Mouse (Mus musculus): ENCODE data around the gene Dph1. TPM values are rescaled to one million over a fixed set of nuclear protein-coding genes. Genes with fewer than 3 reads are reported as not detected.
"Not testable (repeated sequence)": the region's sequence is repeated elsewhere in the genome, so short reads cannot be mapped to it uniquely, and the experiment has no call there.

The Dph1 gene
- polyA plus RNA-seq, 1 experiment from 2014 or later = 14.9 TPM

DNA sequence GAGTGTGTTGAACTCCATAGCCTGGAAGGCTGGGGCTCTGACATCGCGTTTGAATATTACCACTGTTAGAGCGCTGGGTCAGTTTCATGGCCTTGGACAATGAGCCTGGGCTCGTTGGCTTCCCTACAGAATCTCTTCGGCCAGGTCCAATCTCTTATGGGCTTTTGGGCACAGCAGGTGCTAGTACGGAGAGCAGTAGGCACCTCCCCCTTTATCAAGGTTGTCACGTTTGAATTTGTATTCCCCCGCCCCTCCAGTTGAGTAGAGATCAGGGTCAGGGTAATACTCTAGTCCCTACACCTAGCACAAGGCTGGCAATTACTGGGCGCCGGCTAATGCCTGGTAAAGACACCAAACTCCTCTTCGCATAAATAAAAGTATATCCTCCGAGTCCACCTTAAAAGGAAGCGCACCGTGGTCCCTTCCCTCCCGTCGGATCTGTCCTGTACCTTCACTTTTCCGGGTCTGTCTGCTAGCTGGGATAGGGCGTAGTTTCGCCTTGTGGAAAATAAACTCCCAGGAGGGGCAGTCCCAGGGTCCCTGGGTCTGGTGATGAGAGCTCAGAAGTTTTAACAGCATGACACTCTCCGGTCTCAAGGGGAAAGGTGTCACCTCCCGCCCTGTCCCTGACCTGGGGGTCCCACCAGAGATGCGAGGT is 1.2 kb downstream of the Dph1 start:
- peaks cover 66% of the 10 kb centered on the region for H3K4me1 ChIP-seq (replicated peaks)
- H3K9ac ChIP-seq (replicated peaks) = peak overlapping the region; percentile 70
- WGBS = under 1% methylated on average over 22 of the region's 22 CpGs
- peak overlapping the region; percentile 75 for H3K4me2 ChIP-seq (replicated peaks)
- no peak for ATAC-seq
- peaks cover 40% of the 10 kb centered on the region for H3K27me3 ChIP-seq
- no peak overlapping the region for H3K27ac ChIP-seq
- peak overlapping the region; percentile 89 for H3K4me3 ChIP-seq (replicated peaks)
- no peaks in the 10 kb centered on the region for H3K36me3 ChIP-seq
- H3K9me3 ChIP-seq = no peaks in the 10 kb centered on the region

DNA sequence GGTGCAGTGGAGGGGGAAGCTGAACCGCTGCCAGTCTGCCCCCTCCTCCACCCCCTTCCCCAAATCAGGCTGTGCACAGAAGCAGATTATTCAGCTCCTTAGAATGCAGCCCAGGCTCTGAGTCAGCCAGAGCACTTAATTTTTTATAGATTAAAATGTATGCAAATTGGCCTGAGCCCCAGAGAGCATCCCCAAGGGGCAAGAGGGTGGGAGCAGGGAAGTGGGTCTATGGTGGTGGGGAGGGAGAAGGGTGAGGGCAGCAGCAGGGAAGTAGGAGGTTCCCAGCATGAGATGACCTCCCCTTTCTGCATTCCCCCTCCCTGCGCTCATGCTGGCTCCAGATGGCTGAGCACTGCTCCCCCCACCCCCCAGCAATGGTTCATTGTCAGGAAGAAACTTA is 6.1 kb downstream of the Dph1 start:
- no peak for ATAC-seq
- peak overlapping the region; percentile 30; the same call in 1 of the 2 replicates for H3K9ac ChIP-seq (replicated peaks)
- H3K27ac ChIP-seq = peak overlapping the region; percentile 57

DNA sequence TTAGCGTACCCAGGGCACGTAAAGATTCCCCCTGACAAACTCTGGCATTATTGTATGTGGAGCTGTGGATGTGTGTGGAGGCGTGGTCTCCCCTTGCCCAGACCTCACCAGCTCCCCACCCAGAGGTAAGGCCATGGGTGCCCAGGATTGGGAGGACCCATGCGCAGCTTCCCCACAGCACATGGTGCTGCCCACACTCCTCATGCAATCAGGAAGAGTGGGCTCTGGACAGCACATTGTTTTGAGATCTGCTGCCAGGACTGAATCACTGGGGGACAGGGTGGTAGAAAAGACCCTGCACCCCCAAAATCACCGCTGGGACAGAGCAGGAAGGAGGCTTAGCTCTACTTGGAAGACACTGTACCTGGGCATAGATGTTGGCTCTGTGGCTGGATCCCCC is 6.5 kb downstream of the Dph1 start:
- Histone ChIP-seq H3K9ac (replicated peaks) (peak overlapping the region; percentile 30; the same call in 1 of the 2 replicates), H3K4me1 (replicated peaks) (peaks cover 33% of the 10 kb centered on the region), H3K27me3 (no peaks in the 10 kb centered on the region), H3K27ac (peak overlapping the region; percentile 57), H3K4me2 (replicated peaks) (no peak overlapping the region), H3K36me3 (peaks cover 10% of the 10 kb centered on the region; the same call in 1 of the 2 replicates), H3K9me3 (no peaks in the 10 kb centered on the region), H3K4me3 (replicated peaks) (no peak overlapping the region)
- 0 out of 2 replicates have a peak, but pooled peaks have one; percentile 19 for ATAC-seq
- WGBS = 79% methylated on average over 5 of the region's 5 CpGs

More for the DNA sequence above, 6.1 kb downstream of the Dph1 start:
- Histone ChIP-seq H3K9me3 (no peaks in the 10 kb centered on the region), H3K4me2 (replicated peaks) (no peak overlapping the region), H3K4me1 (replicated peaks) (peaks cover 35% of the 10 kb centered on the region), H3K36me3 (peaks cover 10% of the 10 kb centered on the region; the same call in 1 of the 2 replicates), H3K4me3 (replicated peaks) (no peak overlapping the region), H3K27me3 (no peaks in the 10 kb centered on the region)
- 39% methylated on average over 2 of the region's 2 CpGs for WGBS

DNA sequence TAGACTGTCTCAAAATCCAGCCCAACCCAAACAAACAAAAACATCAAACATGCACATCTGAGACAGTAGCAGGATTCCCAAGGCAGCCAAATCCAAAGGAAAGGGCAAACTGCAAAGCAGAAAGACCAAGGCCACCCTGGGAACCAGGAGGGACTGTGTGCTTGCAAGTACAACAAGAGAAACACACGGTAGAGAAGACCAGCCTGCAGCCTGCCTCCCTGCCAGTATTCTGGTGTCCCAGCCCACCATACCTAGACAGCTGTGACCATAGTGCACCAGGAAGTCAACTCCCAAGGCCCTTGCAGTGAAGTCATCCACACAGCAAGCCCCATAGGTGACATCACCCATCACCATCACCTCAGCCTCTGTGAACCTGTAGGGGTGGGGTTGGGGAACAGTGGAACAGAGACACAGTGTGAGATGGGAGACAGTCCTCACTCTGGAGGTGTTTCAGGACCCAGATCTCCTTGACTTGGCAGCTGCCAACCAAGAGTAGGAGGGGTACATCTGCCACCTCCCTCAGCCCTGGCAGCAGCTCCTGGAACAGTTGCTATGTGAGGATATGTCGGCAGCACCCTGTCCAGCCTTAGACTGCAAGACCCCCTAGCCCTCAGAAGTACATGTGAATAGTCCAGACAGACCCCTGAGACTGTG is 7.0 kb downstream of the Dph1 start:
- Histone ChIP-seq H3K4me2 (replicated peaks) (no peak overlapping the region), H3K4me3 (replicated peaks) (no peak overlapping the region), H3K27ac (peak overlapping the region; percentile 57), H3K27me3 (no peaks in the 10 kb centered on the region), H3K9me3 (no peaks in the 10 kb centered on the region), H3K36me3 (peaks cover 10% of the 10 kb centered on the region; the same call in 1 of the 2 replicates), H3K4me1 (replicated peaks) (peaks cover 33% of the 10 kb centered on the region), H3K9ac (replicated peaks) (peak overlapping the region; percentile 16; the same call in 1 of the 2 replicates)
- 81% methylated on average over 2 of the region's 2 CpGs for WGBS
- no peak for ATAC-seq

DNA sequence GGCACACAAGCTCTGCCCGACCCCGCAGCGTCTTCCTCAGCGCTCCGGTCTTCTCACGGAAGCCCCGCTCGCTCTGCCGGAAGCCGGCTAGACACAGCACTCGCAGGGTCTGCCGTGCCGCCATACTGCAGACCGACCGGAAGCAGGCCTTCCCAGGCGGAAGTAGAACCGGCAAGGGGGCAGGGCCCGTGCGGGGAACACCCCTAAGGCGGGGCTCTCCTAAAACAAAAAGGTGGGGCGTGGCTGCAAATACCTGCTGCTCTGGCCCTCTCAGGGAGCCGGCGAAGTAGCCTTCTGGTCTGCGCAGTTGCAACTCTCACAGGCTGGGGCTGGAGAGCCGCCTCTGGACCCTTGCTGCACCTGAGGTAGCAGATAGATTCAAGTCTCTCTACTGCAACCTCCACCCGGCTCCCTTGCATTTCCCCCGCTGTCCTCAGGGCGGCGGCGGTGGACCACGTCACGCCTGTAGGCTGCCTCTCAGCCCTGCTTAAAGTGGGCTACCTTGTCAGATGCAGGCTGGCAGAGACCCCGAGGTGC is 12.3 kb downstream of the Dph1 start, which contains the start of gene Ovca2:
Ovca2 (minus strand) TSS at position 164 of the 537 bp plus-strand sequence.
- Histone ChIP-seq H3K9ac (replicated peaks) (peak within 1 kb of the TSS; percentile 83), H3K9me3 (no peaks in the 10 kb centered on the region), H3K4me3 (replicated peaks) (peak within 1 kb of the TSS; percentile 82), H3K27ac (peak within 1 kb of the TSS; percentile 81), H3K36me3 (peaks cover 24% of the 10 kb centered on the region), H3K27me3 (peaks cover 16% of the 10 kb centered on the region), H3K4me2 (replicated peaks) (peak within 1 kb of the TSS; percentile 98), H3K4me1 (replicated peaks) (peaks cover 25% of the 10 kb centered on the region)
- under 1% methylated on average over 33 of the region's 33 CpGs for WGBS
- peak; percentile 97 for ATAC-seq

DNA sequence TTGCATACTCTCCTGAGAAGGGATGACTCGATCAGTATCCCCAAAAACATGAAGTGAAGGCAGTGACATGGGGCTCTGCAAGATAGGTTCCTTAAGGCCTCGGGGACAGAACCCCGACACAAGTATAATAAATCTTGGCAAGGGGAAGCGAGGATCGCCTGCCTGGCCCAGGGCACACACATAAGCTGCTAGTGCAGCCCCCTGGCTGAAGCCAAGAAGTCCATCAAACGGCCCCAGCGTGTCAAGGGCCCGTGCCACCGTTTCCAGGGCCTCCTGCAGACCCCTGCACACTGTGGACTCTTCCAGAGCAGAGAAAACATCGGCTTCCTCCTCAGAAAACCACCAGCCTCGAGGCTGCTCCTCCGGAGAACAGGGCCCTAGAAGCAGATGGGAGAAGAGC is 13.0 kb downstream of the Dph1 start:
- Histone ChIP-seq H3K4me2 (replicated peaks) (peak overlapping the region; percentile 98), H3K9me3 (no peaks in the 10 kb centered on the region), H3K4me3 (replicated peaks) (peak overlapping the region; percentile 82), H3K4me1 (replicated peaks) (peaks cover 25% of the 10 kb centered on the region), H3K9ac (replicated peaks) (peak overlapping the region; percentile 83), H3K36me3 (peaks cover 22% of the 10 kb centered on the region), H3K27ac (peak overlapping the region; percentile 81), H3K27me3 (peaks cover 18% of the 10 kb centered on the region)
- ATAC-seq = no peak
- WGBS = 51% methylated on average over 12 of the region's 12 CpGs

DNA sequence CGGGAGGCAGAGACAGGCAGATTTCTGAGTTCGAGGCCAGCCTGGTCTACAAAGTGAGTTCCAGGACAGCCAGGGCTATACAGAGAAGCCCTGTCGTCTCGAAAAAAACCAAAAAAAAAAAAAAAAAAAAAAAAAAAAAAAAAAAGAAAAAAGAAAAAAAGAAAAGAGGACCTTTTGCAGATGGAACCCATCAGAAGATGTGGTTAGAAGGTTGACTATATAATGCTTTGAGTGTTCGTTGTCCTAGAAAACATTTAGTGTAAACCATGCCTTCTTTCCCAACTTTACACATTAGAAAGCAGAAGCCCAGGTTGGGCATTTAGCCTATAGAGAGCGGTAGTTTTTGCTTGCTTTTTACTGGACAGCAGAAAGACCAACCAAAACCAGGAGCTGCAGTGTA is 16.5 kb downstream of the Dph1 start:
- not testable (repeated sequence) for H3K9ac ChIP-seq (replicated peaks); H3K4me3 ChIP-seq (replicated peaks); ATAC-seq; H3K27ac ChIP-seq; H3K4me2 ChIP-seq (replicated peaks); H3K9me3 ChIP-seq
- peaks cover 57% of the 10 kb centered on the region for H3K4me1 ChIP-seq (replicated peaks)
- peaks cover 14% of the 10 kb centered on the region for H3K36me3 ChIP-seq
- WGBS = 74% methylated on average over 6 of the region's 6 CpGs
- peaks cover 47% of the 10 kb centered on the region for H3K27me3 ChIP-seq

DNA sequence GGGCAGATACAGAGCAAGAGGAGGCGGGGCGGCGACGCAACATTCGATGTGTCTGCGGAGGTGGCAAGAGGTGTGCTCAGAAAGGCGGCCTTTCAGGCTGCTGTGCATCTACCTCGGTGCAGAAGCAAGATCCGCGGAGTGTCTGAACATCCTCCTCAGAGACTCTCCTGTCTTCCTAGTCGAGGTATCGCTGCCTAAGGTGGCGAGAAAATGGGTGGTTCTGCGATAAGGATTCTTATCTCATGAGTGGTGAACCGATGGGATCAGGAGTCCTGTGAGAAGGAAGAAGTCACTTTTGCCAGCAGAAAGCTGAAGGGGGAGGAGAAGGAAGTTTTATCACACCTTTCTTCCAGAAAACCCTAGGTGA is 17.3 kb downstream of the Dph1 start:
- peak overlapping the region; percentile 66 for H3K9ac ChIP-seq (replicated peaks)
- no peaks in the 10 kb centered on the region for H3K9me3 ChIP-seq
- H3K36me3 ChIP-seq = peaks cover 14% of the 10 kb centered on the region
- ATAC-seq = no peak
- H3K4me3 ChIP-seq (replicated peaks) = peak overlapping the region; percentile 66
- H3K27ac ChIP-seq = peak overlapping the region; percentile 78; the same call in 1 of the 2 replicates
- peaks cover 57% of the 10 kb centered on the region for H3K4me1 ChIP-seq (replicated peaks)
- 4% methylated on average over 15 of the region's 15 CpGs for WGBS
- H3K4me2 ChIP-seq (replicated peaks) = peak overlapping the region; percentile 72
- H3K27me3 ChIP-seq = peaks cover 55% of the 10 kb centered on the region

DNA sequence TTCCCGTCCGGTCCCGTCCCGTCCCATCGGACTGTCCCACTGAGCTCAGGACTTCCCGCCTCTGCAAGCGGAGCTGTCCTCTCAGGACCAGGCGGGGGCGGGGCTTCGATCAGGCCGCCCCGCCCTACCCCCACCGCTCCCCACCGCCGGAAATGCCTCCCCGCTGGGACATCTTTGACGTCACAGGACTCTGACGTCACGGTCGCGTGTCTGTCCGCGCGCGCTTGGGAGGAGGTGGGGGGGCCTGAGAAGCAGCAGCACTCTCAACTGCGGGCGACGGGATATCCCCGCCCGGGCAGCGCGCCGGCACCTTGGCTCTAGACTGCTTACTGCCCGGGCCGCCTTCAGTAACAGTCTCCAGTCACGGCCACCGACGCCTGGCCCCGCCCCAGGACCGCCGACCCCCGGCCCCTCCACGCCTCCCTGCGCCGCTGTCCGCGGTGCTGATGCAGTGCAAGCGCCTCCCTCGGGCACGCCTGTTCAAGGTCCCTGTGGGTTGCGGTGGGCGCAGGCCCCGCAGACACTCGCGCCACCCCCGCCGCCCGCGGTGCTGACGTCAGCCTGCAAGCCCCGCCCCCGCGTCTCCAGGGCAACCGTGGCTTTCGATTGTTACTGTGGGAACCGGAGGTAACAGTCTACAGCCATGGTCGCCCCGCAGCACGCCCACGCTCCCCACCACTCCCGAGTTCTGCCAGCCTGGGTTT is 17.8 kb downstream of the Dph1 start:
- ATAC-seq = peak; percentile 68
- Histone ChIP-seq H3K4me3 (replicated peaks) (peak overlapping the region; percentile 66), H3K9me3 (no peaks in the 10 kb centered on the region), H3K36me3 (peaks cover 14% of the 10 kb centered on the region), H3K27me3 (peaks cover 60% of the 10 kb centered on the region), H3K9ac (replicated peaks) (peak overlapping the region; percentile 66), H3K4me2 (replicated peaks) (peak overlapping the region; percentile 72), H3K4me1 (replicated peaks) (peaks cover 63% of the 10 kb centered on the region), H3K27ac (peak overlapping the region; percentile 78)
- WGBS = under 1% methylated on average over 55 of the region's 71 CpGs

DNA sequence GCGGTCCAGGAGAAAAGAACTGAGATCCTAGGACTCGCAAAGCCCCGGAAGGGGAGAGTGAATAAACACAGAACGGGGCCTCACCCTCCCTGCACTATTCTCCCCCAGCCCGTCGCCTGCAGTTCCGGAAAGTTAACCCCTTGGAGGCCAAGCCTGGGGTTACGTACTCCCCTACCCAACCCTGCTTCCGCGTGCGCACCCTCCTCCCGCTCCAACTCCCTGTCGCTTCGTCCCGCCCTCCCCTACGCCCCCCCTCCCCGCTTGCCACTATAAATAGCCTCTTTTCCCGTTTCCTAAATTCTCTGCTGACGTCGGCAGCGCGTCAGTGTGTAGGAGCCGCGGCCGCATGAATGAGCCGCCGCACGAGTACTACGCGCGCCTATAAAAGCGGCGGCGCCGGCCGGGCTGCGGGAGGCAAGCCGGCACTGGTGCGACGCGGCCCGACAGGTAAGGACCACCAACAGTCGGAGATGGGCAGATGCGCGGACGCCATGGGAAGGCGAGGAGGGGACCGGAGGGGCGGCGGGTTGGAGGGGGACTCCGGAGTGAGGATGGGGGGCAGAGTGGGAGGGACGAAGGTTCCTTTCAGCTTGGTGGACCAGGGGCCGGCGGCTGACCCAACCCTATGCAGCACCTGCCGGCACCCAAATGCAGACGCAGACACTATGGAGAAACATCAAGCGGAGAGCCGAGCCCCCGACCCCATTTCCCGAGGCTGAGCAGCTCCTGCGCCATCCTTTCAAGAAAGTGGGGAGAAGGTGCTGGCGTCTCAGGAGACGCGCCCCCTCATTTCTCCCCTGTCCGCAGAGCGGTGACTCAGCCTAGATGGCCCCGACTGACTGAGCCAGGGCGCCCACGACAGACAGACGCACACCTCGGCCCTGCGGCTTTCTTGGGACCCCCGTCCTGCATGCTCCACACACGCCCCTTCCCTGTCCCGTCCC is 18.6 kb downstream of the Dph1 start:
- under 1% methylated on average over 75 of the region's 75 CpGs for WGBS
- ATAC-seq = peak; percentile 3; the same call in 1 of the 2 replicates
- Histone ChIP-seq H3K36me3 (peaks cover 11% of the 10 kb centered on the region), H3K4me1 (replicated peaks) (peaks cover 63% of the 10 kb centered on the region), H3K27ac (no peak overlapping the region), H3K27me3 (peaks cover 68% of the 10 kb centered on the region), H3K9ac (replicated peaks) (peak overlapping the region; percentile 66), H3K4me2 (replicated peaks) (peak overlapping the region; percentile 72), H3K4me3 (replicated peaks) (peak overlapping the region; percentile 66), H3K9me3 (no peaks in the 10 kb centered on the region)

All from midbrain, embryonic 13.5 days (tissue).